Mouse (Mus musculus) c-Kit-negative CD71-positive TER-119-positive erythroid progenitor cells, embryonic 14.5 days (primary cell): ENCODE data around the gene Eif2s2.

Experiments used
- DNase-seq: peaks from one replicate; pipeline ENCODE4 v3.0.0-alpha.2; 2013; ENCODE audit warnings: low read depth, low spot score

Eif2s2 gene

DNA sequence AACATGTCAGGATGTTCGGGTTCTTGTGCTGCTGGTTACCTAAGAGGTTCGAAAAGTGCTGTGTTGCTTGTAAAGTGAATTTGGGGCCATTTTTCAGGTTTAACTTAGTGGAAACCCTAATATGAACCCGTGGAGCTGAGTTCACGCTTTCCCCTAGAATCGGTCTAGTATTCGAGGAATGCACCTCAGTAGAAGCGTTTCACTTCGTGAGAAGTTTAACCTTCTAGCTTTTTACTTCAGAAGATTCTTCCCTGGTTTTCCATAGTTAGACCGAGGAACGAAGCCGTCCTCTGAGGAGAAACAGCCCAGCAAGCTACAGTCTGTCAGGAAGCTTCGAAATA, 280 bp upstream of the Eif2s2 start:
- no peak for DNase-seq

DNA sequence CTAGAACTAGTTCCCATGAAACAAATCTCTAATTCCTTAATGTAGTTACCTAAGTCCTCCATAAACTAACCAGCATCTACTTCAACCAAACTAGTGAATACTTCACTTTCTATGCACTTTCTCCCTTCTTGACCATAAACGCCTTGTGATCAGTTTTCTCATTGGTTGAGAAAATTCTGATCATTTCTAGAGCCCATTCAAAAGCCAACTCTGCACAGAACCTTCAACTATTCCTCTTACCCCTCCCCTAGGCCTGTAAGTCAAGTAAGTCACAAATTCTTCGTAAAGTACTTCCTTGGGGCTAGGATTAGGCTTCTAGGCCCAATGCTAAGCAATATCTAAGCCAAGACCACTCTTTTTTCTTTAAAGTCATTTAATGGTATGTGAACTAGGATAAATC, 1.1 kb downstream of the Eif2s2 start:
- DNase-seq = peak; percentile 17

DNA sequence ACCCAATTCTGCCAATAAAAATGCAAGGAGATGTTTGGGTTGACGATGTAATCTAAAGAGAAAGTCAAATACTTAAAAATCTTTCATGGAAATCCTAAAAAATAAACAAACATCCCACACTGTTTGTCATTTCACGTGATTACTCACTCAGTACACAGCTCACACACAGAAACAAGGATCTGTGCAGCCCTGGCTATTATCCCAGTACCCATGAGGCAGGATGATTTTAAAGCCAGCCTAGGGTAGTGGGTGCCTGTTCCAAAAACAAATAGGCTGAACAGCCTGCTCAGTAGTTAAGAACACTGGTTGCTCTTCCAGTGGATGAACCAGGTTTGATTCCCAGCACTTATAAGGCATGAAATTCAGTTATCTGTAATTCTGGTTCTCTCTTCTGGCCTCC, 16.1 kb downstream of the Eif2s2 start:
- DNase-seq = no peak

DNA sequence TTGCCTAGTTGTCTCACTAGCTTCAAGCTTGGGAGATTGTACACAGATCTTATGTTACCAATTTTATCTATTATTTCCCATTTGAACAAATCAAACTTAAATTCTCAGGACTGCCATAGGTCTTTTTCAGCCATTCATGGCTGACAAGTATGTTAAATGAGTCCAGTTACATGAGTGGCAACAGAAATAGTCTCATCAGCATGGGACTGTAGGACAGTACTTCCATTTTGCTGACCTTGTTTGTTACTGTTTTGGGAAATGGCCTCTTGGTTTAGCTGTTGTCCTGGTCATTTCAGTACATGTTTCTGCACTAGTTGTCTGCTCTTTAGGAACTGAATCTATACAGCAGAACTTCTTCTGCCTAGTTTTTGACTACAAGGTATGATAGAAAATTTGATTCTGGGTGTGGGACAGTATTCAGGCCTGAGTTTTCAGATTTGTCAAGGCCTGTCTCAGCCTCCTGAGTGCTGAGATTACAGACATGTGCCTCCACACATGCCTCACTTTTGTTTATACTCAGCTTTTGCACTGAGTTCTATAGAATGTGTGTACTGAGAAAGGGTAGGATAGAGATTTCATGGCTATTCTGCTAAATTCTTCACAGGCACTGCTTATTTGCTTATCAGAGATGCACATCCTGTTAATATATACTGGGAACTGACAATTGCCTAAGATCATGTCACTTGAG, 22.6 kb downstream of the Eif2s2 start:
- DNase-seq = no peak

DNA sequence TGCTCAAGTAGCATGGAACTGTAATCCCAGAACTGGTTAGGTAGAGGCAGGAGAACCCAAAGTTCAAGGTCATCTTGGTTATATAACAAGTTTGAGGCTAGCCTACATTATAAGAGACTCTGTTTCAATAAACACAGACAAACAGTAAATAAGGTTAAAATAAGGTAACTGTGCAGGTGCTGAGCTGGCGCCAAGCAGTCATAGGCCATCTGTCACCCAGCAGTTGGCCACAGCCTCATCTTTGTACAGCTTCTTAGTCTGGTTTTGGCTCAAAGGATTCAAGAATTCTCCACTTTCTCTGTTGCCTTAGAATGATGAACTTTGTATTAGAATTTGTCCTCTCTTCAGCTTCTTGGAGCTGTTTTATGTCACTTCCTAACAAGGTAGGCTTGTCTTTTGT, 24.6 kb downstream of the Eif2s2 start:
- no peak for DNase-seq

DNA sequence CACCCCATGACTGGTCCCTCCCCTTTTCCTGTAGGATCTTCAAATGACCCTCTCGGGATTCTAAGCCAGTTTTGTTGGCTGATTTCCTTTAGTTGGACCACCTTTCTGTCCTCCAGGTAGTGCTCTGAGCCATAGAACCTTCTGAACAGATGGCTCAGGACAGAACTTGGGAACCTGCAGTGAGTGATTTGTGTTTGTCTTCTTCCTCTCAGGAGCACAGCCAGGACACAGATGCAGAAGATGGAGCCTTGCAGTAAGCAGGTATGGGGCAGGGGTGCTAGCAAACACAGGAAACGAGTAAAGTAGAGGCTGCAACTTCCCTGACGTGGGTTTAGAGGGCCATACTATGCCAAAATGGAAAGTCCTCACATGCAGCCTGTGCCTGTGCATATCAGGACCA, 27.0 kb downstream of the Eif2s2 start:
- DNase-seq = no peak

DNA sequence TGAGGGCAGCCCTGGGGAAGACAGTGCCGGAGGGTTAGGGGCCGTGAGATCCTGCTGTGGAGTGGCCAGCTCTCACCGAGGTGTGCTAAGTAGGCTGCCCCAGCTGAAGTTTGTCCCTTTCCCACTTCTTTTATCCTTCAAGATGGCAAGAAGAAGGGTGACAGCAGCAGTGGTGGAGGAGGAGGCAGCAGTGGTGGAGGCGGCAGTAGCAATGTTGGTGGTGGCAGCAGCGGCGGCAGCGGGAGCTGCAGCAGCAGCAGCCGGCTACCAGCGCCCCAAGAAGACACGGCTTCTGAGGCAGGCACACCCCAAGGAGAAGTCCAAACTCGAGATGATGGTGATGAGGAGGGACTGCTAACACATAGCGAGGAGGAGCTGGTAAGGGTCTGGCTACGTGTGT, 29.1 kb downstream of the Eif2s2 start:
- no peak for DNase-seq

DNA sequence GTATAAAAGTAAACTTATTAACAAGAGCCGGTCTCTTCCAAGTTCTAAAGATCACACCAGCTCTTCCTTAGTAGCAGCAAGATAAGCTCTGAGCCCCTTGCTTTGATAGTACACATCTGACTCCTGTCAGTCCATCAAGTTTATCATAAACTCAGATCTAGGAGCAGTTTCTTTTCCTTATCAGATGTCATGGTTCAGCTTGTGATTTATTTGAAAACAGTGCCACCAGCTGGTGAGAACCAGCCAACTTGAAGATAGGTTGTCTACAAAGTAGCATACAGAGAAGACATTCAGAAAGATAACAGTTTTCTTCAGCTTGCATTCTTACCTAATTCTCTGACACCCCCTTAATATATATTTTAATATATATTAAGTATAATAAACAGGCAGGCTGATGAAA, 37.4 kb downstream of the Eif2s2 start:
- DNase-seq = no peak

DNA sequence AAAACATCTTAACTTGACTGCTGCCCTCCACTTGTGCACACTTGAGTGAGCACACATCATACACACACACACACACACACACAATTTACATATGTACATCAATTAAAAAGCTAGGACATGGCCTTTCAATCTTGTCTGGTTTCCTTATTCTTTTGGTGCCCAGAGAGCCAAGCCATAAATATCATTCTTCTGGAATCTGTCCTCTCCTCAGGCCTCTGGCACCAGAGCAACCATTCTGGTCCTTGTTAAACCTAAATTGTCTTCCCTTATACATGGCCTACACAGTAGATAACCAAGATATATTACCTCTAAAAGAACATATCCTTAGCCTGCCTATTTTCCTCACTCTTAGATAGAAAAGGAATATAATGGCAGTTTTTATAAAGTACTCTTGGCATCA, 44.6 kb downstream of the Eif2s2 start:
- DNase-seq = no peak

DNA sequence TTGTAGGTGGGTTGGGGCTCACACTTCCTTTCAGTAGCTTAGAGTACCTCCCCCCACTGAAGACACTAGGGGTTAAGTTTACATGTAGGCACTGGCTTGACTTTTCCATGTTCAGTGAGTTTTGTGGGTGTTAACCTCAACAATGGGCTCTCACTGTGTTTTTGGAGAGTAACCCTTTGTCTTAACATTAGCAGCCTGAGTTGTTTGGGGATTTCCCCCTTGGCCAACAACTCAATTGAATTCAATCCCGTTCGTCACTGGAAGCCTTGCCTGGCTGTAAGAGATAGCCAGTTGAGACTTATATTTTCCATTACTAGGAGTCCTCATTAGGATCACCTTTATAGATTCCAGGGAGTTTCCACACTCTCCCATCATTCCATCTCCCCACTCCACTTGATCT, 56.2 kb downstream of the Eif2s2 start:
- no peak for DNase-seq

DNA sequence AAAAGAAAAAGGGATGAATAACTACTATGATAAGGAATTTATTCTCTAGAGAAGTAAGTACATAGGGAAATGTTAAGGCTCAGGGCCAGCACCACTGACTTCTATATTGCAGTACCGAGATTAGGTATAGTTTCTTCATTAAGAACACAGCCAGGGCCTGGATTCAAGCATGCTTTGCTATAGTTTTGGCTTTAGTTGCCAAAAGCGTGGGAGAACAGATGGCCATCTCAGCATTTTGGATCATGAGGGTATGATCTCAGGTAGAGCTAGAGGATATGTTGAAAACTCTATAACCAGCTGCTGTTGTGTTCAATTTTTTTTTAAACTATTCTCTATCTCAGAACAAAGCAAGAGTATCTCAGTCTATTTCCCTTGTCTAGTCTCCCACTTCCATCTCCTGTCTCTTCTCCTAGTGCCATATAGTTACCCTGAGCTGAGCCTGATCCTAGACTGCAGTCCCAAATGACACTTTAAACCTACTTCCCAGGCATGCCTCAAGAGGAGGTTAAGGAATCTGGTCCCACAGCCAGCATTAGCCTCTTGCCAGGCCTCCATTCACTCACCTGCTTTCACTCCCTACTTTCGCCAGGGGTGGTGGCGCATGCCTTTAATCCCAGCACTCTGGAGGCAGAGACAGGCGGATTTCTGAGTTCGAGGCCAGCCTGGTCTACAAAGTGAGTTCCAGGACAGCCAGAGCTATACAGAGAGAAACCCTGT, 58.4 kb downstream of the Eif2s2 start:
- no peak for DNase-seq

DNA sequence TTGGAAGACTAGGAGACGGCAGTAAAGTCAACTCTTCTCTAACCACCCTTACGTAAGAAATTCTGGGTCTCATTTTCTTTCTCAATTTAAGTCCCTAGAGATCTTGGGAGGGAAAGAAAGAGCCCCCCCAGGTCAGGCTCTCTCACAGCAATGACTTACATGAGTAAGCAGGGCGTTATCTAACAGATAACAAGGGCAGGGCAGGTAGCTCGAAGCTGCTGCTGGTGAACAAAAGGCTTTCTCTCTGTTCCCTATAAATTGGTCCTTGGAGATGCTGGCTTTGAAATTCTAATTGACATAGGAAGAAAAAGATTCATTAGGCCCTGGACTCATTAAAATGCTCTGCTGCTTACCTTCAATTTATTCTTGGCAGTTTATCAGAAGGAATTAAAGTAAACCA, 60.3 kb downstream of the Eif2s2 start:
- DNase-seq = no peak

DNA sequence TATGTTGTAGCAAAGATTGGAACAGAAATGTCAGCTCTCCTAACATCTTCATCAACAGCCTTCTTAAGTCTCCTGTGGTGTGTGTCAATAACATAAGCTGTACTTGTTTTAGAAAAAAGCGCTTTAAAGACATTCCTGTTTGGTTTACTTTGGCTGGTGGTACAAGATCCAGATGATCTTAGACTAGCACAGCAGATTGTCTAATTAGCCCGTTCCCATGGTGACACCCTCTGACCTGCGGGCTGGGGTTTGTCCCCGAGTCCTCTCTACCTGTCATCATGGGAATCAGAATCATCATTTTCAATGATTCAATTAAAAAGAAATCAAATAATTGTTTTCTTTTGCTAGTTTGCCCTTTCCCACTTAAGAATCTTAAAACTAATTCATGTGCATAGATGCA, 65.2 kb downstream of the Eif2s2 start:
- no peak for DNase-seq

DNA sequence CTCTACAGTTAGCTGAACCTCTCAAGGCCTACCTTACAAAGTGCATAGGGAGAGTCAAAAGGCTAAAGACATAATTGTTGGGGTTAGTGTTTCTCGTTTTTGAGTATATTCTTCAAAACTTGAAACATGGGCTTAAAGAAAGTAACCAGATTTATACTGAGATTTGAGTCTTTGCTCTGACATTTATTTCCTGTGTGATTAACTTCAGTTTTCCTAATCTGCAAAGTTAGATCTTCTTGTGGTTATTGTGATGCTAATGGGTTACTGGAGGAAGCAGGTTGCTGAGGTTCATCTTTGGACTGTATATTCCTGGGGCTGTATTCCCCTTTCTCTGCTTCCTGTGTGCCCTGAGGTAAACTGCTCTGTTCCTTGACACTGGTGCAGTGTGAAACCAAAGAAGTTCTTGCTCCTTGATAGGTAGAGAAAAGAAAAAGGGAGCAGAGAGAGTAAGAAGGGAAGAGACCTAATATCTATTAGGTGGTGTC, 66.6 kb downstream of the Eif2s2 start:
- no peak for DNase-seq
